Mouse (Mus musculus): ENCODE measurements around the gene Epha10. TPM values are rescaled to one million over a fixed set of nuclear protein-coding genes. Genes with fewer than 3 reads are reported as not detected.

The Epha10 gene
- 10.9 and 12.3 TPM in 2 replicates for polyA plus RNA-seq (2015; fragmentation: Nextera tagmentation; extraction: Ambion mirVana)

DNA sequence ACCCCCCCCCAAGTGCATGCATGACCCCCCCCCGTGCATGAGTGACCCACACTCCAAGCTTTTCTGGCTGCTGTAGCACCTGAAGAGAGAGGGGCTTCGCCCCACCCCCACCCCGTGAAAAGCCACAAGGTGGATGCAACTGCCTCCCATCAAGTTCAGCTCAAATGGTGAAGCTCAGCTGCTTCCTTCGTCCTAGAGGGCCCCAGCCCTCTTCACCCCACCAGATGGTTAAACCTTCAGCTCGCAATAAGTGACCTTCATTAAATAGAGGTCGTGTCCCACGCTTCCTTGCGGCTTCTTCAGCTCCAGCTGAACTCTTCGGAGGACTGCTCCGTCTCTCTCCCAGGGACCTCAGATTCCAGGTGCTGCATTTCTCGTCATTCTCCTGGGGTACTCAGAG, at the start of gene Epha10:
Epha10 (plus strand) TSS at position 301 of the 400 bp plus-strand sequence.
- 4% methylated on average over 10 of the region's 11 CpGs for WGBS
- peak within 1 kb of the TSS; percentile 70 for H3K9ac ChIP-seq (ENCODE audit: low read depth, low read length)
- H3K9me3 ChIP-seq (ENCODE audit: control insufficient read depth, low read length): 0 out of 2 replicates have a peak, but pooled peaks cover 3% of the 10 kb centered on the region
- H3K4me3 ChIP-seq (ENCODE audit: low read length): peak within 1 kb of the TSS; percentile 61
- peak within 1 kb of the TSS; percentile 71 for H3K27ac ChIP-seq (ENCODE audit: low read depth, low read length)
- H3K4me2 ChIP-seq (ENCODE audit: low read length): peak within 1 kb of the TSS; percentile 72
- no peak for ATAC-seq
- H3K27me3 ChIP-seq (replicated peaks; ENCODE audit: control insufficient read depth, insufficient read depth, low read length): peaks cover 7% of the 10 kb centered on the region; the same call in 1 of the 2 replicates
- H3K4me1 ChIP-seq (ENCODE audit: control insufficient read depth, insufficient read depth, low read depth, low read length): peaks cover 13% of the 10 kb centered on the region
- H3K36me3 ChIP-seq (ENCODE audit: control insufficient read depth, insufficient read depth, low read length): no peaks in the 10 kb centered on the region

DNA sequence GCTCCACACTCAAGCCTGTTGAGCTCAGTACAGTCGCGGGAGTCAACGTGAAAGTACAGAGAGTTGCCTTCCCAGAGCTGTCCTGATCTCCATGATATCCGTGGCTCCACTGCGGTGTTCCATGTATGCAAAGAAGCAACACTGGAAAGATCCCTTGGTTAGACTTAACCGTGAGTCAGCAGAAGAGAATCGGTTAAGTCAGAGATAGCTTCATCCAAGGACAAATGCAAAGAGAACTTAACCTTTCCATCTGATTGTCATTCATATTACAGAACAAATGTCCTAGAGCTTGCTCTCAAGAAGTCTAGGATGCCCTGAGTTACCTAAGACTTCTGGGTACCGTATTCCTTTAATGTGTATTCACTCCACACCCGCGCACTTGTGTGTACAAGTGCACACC, 47.9 kb upstream of the Epha10 start:
- ATAC-seq: no peak
- H3K9me3 ChIP-seq (ENCODE audit: control insufficient read depth, low read length): no peaks in the 10 kb centered on the region
- WGBS: 94% methylated on average over 10 of the region's 10 CpGs
- H3K4me1 ChIP-seq (ENCODE audit: control insufficient read depth, insufficient read depth, low read depth, low read length): no peaks in the 10 kb centered on the region
- peaks cover 7% of the 10 kb centered on the region for H3K36me3 ChIP-seq (ENCODE audit: control insufficient read depth, insufficient read depth, low read length)
- H3K4me2 ChIP-seq (ENCODE audit: low read length): no peak overlapping the region
- no peaks in the 10 kb centered on the region for H3K27me3 ChIP-seq (replicated peaks; ENCODE audit: control insufficient read depth, insufficient read depth, low read length)
- H3K4me3 ChIP-seq (ENCODE audit: low read length): no peak overlapping the region
- no peak overlapping the region for H3K9ac ChIP-seq (ENCODE audit: low read depth, low read length)
- no peak overlapping the region for H3K27ac ChIP-seq (ENCODE audit: low read depth, low read length)

DNA sequence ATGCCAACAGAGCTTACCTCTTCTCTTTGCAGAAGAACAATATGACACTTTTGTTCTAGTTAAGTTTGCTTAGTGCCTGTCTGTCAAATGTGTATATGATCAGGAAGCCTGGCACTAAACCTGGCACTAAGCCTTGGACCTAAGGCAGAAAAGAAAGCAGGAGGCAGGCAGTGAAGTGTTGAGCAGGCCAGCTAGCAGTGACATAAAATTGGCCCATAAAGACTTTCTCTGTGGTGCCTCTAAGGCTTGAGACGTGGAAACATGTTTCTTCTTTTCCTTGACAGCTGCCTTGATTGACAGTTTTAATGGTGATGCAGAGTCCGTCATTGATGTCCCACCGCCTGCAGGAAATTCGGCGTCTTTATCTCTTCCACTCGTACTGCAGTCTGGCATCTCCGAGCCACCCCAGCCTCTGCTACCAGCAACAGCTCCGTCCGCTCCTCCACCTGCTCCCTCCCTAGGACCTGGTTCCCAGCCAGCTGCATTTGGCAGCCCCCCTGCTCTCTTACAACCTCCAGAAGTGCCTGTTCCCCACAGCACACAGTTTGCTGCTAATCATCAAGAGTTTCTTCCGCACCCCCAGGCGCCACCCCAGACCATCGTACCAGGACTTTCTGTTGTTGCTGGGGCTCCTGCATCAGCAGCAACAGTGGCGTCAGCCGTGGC, 42.5 kb upstream of the Epha10 start:
- Histone ChIP-seq H3K4me1 (ENCODE audit: control insufficient read depth, insufficient read depth, low read depth, low read length) (no peaks in the 10 kb centered on the region), H3K9ac (ENCODE audit: low read depth, low read length) (no peak overlapping the region), H3K27ac (ENCODE audit: low read depth, low read length) (no peak overlapping the region), H3K4me3 (ENCODE audit: low read length) (no peak overlapping the region), H3K9me3 (ENCODE audit: control insufficient read depth, low read length) (no peaks in the 10 kb centered on the region), H3K4me2 (ENCODE audit: low read length) (no peak overlapping the region), H3K27me3 (replicated peaks; ENCODE audit: control insufficient read depth, insufficient read depth, low read length) (no peaks in the 10 kb centered on the region), H3K36me3 (ENCODE audit: control insufficient read depth, insufficient read depth, low read length) (peaks cover 25% of the 10 kb centered on the region)
- 84% methylated on average over 14 of the region's 14 CpGs for WGBS
- no peak for ATAC-seq

DNA sequence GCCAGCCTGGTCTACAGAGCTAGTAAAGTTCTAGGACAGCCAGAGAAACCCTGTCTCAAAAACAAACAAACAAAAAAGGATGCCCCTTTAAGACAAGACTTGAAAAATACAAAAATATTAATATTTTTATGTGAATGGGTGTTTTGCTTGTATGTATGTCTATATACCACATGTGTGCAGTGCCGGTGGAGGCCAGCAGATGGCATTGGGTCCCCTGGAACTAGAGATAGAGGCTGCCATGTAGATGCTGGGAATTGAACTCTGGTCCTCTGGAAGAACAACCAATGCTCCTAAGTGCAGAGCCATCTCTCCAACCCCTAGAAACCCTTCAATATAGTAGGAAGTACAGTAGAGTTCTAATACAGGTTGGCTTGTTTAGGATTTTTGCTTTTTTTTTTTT, 39.7 kb upstream of the Epha10 start:
- H3K36me3 ChIP-seq (ENCODE audit: control insufficient read depth, insufficient read depth, low read length): peaks cover 25% of the 10 kb centered on the region
- H3K4me3 ChIP-seq (ENCODE audit: low read length): no peak overlapping the region
- H3K9ac ChIP-seq (ENCODE audit: low read depth, low read length): no peak overlapping the region
- no peak overlapping the region for H3K4me2 ChIP-seq (ENCODE audit: low read length)
- H3K27ac ChIP-seq (ENCODE audit: low read depth, low read length): no peak overlapping the region
- ATAC-seq: no peak
- 90% methylated on average over 1 of the region's 1 CpGs for WGBS
- no peaks in the 10 kb centered on the region for H3K9me3 ChIP-seq (ENCODE audit: control insufficient read depth, low read length)
- H3K4me1 ChIP-seq (ENCODE audit: control insufficient read depth, insufficient read depth, low read depth, low read length): no peaks in the 10 kb centered on the region
- H3K27me3 ChIP-seq (replicated peaks; ENCODE audit: control insufficient read depth, insufficient read depth, low read length): no peaks in the 10 kb centered on the region

DNA sequence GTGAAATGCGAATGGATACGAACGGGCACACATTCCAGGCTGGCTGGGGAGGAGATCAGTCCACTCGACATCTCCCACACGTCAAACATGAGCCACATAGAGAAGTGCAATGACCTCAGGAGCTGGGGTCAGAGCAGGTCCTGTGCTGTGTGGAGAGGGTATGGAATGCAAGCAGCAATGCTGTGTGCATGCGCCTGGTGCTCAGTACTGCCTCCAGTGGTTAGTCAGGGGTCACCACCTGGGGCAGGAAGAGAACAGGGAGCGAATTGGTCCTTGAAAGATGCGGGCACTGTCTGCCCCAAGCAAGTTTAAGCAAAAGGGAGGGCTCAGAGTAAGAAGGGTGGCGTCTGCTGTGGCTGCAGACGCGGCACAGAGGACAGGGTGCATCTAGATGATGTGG, 37.2 kb upstream of the Epha10 start:
- 49% methylated on average over 11 of the region's 11 CpGs for WGBS
- peak; percentile 26; the same call in 1 of the 2 replicates for ATAC-seq
- no peak overlapping the region for H3K4me3 ChIP-seq (ENCODE audit: low read length)
- peaks cover 22% of the 10 kb centered on the region for H3K36me3 ChIP-seq (ENCODE audit: control insufficient read depth, insufficient read depth, low read length)
- no peak overlapping the region for H3K4me2 ChIP-seq (ENCODE audit: low read length)
- no peak overlapping the region for H3K27ac ChIP-seq (ENCODE audit: low read depth, low read length)
- H3K4me1 ChIP-seq (ENCODE audit: control insufficient read depth, insufficient read depth, low read depth, low read length): peaks cover 5% of the 10 kb centered on the region; the same call in 1 of the 2 replicates
- no peaks in the 10 kb centered on the region for H3K27me3 ChIP-seq (replicated peaks; ENCODE audit: control insufficient read depth, insufficient read depth, low read length)
- no peaks in the 10 kb centered on the region for H3K9me3 ChIP-seq (ENCODE audit: control insufficient read depth, low read length)
- H3K9ac ChIP-seq (ENCODE audit: low read depth, low read length): no peak overlapping the region

DNA sequence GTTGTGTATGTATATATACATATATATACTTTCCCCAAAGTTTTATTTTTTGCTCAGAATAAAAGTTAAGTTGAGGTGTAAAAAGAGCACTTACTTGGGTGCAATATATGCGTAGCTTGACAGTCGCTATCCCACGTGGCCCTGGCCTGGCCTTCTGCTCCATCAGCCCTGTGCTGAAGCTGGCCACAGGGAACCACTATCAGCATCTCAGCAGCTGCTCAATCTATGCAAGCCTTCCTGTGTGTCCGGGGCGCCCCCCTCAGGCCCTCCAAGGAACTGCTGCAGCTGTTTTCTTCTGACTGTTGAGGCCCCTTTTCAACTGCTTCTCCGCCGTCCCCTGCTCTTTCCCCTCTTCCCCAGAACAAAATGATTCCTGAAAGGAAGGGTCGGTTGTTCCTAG, 33.1 kb upstream of the Epha10 start:
- no peaks in the 10 kb centered on the region for H3K9me3 ChIP-seq (ENCODE audit: control insufficient read depth, low read length)
- no peak overlapping the region for H3K27ac ChIP-seq (ENCODE audit: low read depth, low read length)
- no peak for ATAC-seq
- WGBS: 7% methylated on average over 8 of the region's 8 CpGs
- H3K4me3 ChIP-seq (ENCODE audit: low read length): no peak overlapping the region
- no peak overlapping the region for H3K9ac ChIP-seq (ENCODE audit: low read depth, low read length)
- no peak overlapping the region for H3K4me2 ChIP-seq (ENCODE audit: low read length)
- H3K27me3 ChIP-seq (replicated peaks; ENCODE audit: control insufficient read depth, insufficient read depth, low read length): no peaks in the 10 kb centered on the region
- H3K4me1 ChIP-seq (ENCODE audit: control insufficient read depth, insufficient read depth, low read depth, low read length): peaks cover 24% of the 10 kb centered on the region
- peaks cover 3% of the 10 kb centered on the region; the same call in 1 of the 2 replicates for H3K36me3 ChIP-seq (ENCODE audit: control insufficient read depth, insufficient read depth, low read length)

DNA sequence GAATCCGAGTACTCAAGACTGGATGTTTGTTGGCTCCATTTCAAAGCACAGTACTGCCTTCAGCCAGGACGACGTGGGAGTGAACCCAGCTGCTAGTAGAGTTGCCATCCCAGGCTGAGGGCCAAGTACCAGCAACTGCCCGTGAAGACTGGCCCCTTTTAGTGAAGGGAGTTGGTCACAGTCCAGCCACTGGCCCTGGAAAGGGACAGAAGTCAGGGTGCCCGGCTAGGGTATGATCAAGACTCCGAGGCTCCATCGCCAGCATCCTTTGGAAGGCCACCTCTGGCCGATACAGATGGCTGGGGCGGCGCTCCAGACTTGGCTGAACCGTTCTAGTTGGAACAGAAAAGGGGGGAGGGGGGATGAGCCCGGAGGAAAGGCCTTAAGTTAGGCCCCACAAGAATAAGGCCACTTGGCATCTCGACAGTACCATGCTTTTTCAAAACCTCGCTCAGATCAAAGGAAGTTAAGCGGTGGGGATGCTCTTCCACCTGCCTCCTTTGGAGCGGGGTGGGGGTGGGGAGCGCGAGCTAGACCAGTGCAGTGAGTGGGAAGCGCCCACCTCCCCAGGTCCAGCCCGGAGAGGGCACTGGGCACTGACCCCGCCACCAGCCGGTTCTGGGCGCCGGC, 31.0 kb upstream of the Epha10 start:
- peak overlapping the region; percentile 97 for H3K27ac ChIP-seq (ENCODE audit: low read depth, low read length)
- H3K9me3 ChIP-seq (ENCODE audit: control insufficient read depth, low read length): no peaks in the 10 kb centered on the region
- H3K27me3 ChIP-seq (replicated peaks; ENCODE audit: control insufficient read depth, insufficient read depth, low read length): no peaks in the 10 kb centered on the region
- peak; percentile 48 for ATAC-seq
- H3K4me1 ChIP-seq (ENCODE audit: control insufficient read depth, insufficient read depth, low read depth, low read length): peaks cover 26% of the 10 kb centered on the region
- H3K9ac ChIP-seq (ENCODE audit: low read depth, low read length): peak overlapping the region; percentile 92
- peak overlapping the region; percentile 93 for H3K4me3 ChIP-seq (ENCODE audit: low read length)
- peaks cover 9% of the 10 kb centered on the region; the same call in 1 of the 2 replicates for H3K36me3 ChIP-seq (ENCODE audit: control insufficient read depth, insufficient read depth, low read length)
- peak overlapping the region; percentile 83 for H3K4me2 ChIP-seq (ENCODE audit: low read length)
- WGBS: 2% methylated on average over 24 of the region's 24 CpGs

DNA sequence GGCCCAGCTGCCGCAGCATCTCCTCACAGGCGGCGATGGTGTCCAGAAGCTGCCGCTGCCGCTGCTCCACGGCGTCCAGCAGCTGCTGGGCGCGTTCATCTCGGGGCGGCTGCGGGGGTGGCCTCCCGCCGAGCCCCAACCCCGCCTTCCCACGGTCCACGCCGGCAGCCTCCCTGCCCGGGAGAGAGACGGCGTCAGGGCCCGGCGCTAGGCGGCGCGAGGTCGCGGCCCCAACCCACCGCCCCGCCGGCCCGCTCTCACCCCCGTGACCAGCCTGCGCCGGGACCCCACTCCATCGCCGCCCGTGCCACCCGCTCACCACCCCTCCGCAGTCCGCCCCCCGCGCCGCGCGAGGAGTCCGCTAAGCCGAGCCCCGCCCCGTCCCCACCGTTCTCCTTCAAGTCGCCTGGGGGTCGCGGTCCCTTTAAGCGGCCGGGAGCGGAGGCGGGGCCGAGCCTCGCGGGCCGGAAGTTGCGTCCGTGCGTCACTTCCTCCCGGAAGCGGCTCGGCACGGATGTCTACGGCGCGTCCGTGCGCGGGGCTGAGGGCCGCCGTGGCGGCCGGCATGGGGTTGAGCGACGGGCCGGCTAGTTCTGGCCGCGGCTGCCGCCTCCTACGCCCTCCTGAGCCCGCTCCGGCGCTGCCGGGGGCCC, 30.3 kb upstream of the Epha10 start, which contains the start of gene Yrdc:
Yrdc (plus strand) TSS at position 419 of the 653 bp plus-strand sequence.
- under 1% methylated on average over 40 of the region's 90 CpGs for WGBS
- no peaks in the 10 kb centered on the region for H3K27me3 ChIP-seq (replicated peaks; ENCODE audit: control insufficient read depth, insufficient read depth, low read length)
- H3K4me1 ChIP-seq (ENCODE audit: control insufficient read depth, insufficient read depth, low read depth, low read length): peaks cover 26% of the 10 kb centered on the region
- H3K27ac ChIP-seq (ENCODE audit: low read depth, low read length): peak within 1 kb of the TSS; percentile 97
- peaks cover 9% of the 10 kb centered on the region; the same call in 1 of the 2 replicates for H3K36me3 ChIP-seq (ENCODE audit: control insufficient read depth, insufficient read depth, low read length)
- peak within 1 kb of the TSS; percentile 92 for H3K9ac ChIP-seq (ENCODE audit: low read depth, low read length)
- peak within 1 kb of the TSS; percentile 93 for H3K4me3 ChIP-seq (ENCODE audit: low read length)
- peak within 1 kb of the TSS; percentile 91 for H3K4me2 ChIP-seq (ENCODE audit: low read length)
- peak; percentile 93 for ATAC-seq
- H3K9me3 ChIP-seq (ENCODE audit: control insufficient read depth, low read length): no peaks in the 10 kb centered on the region

All from hindbrain, embryonic 16.5 days (tissue).